Mouse (Mus musculus) limb, embryonic 15.5 days (tissue): ENCODE data around the gene Grm2. TPM values are rescaled to one million over a fixed set of nuclear protein-coding genes. Genes with fewer than 3 reads are reported as not detected.
A peak's percentile ranks its signal among the peaks of the same experiment; 100 is the strongest.
"Not testable (repeated sequence)": the region's sequence is repeated elsewhere in the genome, so short reads cannot be mapped to it uniquely, and the experiment has no call there.

ENCODE experiments used
- ATAC-seq: fragments of 200-750 bp; cut with Nextera tagmentation; 2 replicates; pipeline ENCODE4 v1.8.0; 2017; ENCODE audit warnings: low read depth, moderate TSS enrichment; ENCODE audit not compliant: insufficient number of reproducible peaks, low FRiP score, low TSS enrichment
- H3K27ac ChIP-seq: fragments of 300-500 bp; sonication (generic); 2 replicates; pipeline ENCODE4 v1.5.1; 2015; ENCODE audit warnings: moderate library complexity, mild to moderate bottlenecking, inconsistent platforms
- H3K27me3 ChIP-seq: fragments of 300-500 bp; sonication (generic); 2 replicates; pipeline ENCODE4 v1.6.1; 2015; ENCODE audit warnings: inconsistent platforms
- H3K36me3 ChIP-seq: fragments of 300-500 bp; sonication (generic); 2 replicates; pipeline ENCODE4 v1.6.1; 2015; ENCODE audit warnings: inconsistent platforms
- H3K4me1 ChIP-seq: fragments of 300-500 bp; sonication (generic); 2 replicates; pipeline ENCODE4 v1.6.1; 2015; ENCODE audit warnings: inconsistent platforms
- H3K4me2 ChIP-seq: fragments of 300-500 bp; sonication (generic); 2 replicates; pipeline ENCODE4 v1.6.1; 2015; ENCODE audit warnings: mild to moderate bottlenecking, inconsistent platforms
- H3K4me3 ChIP-seq: fragments of 300-500 bp; sonication (generic); 2 replicates; pipeline ENCODE4 v1.5.1; 2015; ENCODE audit warnings: mild to moderate bottlenecking, inconsistent platforms
- H3K9ac ChIP-seq: fragments of 300-500 bp; sonication (generic); 2 replicates; pipeline ENCODE4 v1.6.1; 2015; ENCODE audit warnings: inconsistent platforms
- H3K9me3 ChIP-seq: fragments of 300-500 bp; sonication (generic); 2 replicates; pipeline ENCODE4 v1.6.1; 2016; ENCODE audit warnings: inconsistent platforms
- WGBS: fragments of 180-500 bp; shearing (Covaris S2); methylation state at CpG from one replicate; pipeline ENCODE4 v1.1.7; 2015; 5-methylcytosine and 5-hydroxymethylcytosine counted together
- polyA plus RNA-seq: library from polyadenylated mRNA; unstranded; fragments of >200 nt; fragmentation: Nextera tagmentation; extraction: Ambion mirVana; gene quantifications from 2 replicates; pipeline ENCODE4 v1.2.1, GENCODE M21; 2015

Gene Grm2
- polyA plus RNA-seq, 1 experiment from 2014 or later: 0.09 TPM

DNA sequence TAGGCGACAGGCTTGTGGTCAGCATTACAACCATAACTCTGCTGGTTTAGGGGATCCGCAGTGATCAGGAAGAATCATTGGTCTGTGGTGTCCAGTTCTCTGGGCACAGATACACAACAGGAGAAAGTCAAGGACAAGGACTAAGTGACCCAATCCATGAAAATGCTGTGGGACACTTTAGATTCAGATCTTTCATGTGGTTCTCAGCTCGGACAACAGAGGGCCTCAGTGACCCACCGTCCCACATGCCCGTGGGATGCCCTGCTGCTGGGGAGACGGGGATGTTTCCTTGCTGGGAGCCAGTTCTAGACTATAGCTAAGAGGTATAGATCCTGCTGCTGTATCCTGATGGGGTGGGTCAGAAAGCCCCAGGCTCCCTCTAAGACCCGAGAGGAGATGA lies 57.4 kb downstream of the Grm2 start:
- no peak for ATAC-seq
- H3K36me3 ChIP-seq: no peaks in the 10 kb centered on the region
- no peak overlapping the region for H3K4me3 ChIP-seq
- no peak overlapping the region for H3K9ac ChIP-seq
- H3K27me3 ChIP-seq: no peaks in the 10 kb centered on the region
- no peak overlapping the region for H3K27ac ChIP-seq
- 38% methylated on average over 7 of the region's 7 CpGs for WGBS
- no peaks in the 10 kb centered on the region for H3K9me3 ChIP-seq
- H3K4me2 ChIP-seq: no peak overlapping the region
- no peaks in the 10 kb centered on the region for H3K4me1 ChIP-seq

DNA sequence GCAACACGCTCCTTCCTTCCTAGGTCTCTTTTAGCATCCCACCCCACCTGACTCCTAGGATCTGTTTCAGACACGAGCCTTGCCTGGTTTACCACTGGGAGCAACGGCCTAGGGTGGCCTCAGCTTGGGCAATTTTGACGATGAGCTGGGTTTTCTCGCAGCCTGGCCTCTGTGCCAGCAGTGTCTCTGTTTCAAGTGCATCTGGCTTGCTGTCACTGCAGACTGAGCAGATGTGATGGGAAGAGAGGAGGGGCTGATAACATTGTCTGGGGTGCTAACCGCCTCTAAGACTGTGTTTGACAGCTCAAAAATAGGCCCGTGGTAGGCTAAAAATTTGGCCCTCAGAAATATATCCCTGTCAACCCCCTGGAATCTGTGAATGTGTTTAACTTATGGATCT lies 60.0 kb downstream of the Grm2 start:
- ATAC-seq: no peak
- Histone ChIP-seq H3K9me3 (no peaks in the 10 kb centered on the region), H3K4me1 (no peaks in the 10 kb centered on the region), H3K4me3 (no peak overlapping the region), H3K27me3 (no peaks in the 10 kb centered on the region), H3K36me3 (no peaks in the 10 kb centered on the region), H3K27ac (no peak overlapping the region), H3K9ac (no peak overlapping the region), H3K4me2 (no peak overlapping the region)
- 54% methylated on average over 7 of the region's 7 CpGs for WGBS

DNA sequence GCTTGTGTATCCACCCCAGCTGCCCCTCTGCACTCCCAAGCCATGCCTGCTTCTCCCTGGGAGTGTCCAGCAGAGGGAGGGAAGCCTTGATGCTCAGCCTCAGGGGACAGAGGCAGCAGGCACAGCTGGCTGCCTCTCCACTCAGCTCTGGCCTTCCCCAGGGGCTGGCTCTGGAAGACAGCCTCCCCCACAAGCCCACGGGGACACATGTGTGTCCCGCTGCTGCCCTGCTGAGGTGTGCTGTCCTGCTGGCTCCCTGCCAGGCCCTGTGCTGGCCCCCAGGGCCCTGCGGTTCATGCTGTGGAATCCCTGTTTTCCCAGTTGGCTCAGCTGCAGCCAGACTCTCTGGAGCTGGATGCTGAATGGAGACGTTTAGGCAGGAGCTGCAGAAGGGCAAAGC lies 60.5 kb downstream of the Grm2 start:
- not testable (repeated sequence) for H3K4me1 ChIP-seq, H3K4me3 ChIP-seq, H3K4me2 ChIP-seq, H3K27me3 ChIP-seq, H3K27ac ChIP-seq, H3K36me3 ChIP-seq, H3K9ac ChIP-seq, H3K9me3 ChIP-seq
- 0 out of 2 replicates have a peak, but pooled peaks have one; percentile 31 for ATAC-seq
- 3% methylated on average over 4 of the region's 4 CpGs for WGBS

Other genes with a start within 250 kb of the Grm2 start
- gene Rpl29, start 226.6 kb downstream of the Grm2 start, polyA plus RNA-seq: 786 and 956 TPM in 2 replicates
- gene Acy1, start 217.8 kb downstream of the Grm2 start, polyA plus RNA-seq: 42.2 and 48.6 TPM in 2 replicates
- gene Abhd14b, start 208.6 kb downstream of the Grm2 start, polyA plus RNA-seq: 38.9 and 40.8 TPM in 2 replicates
- 75.0 TPM in 2 replicates for gene Abhd14a, start 208.4 kb downstream of the Grm2 start, polyA plus RNA-seq
- gene Pcbp4, start 202.8 kb downstream of the Grm2 start, polyA plus RNA-seq: 83.2 and 91.4 TPM in 2 replicates
- 0.37 and 0.55 TPM in 2 replicates for gene Gpr62, start 190.1 kb downstream of the Grm2 start, polyA plus RNA-seq
- gene Rrp9, start 180.1 kb downstream of the Grm2 start, polyA plus RNA-seq: 39.9 and 40.2 TPM in 2 replicates
- 6.1 and 8.5 TPM in 2 replicates for gene Parp3, start 179.1 kb downstream of the Grm2 start, polyA plus RNA-seq
- not detected in 2 replicates for gene Iqcf1, start 156.1 kb downstream of the Grm2 start, polyA plus RNA-seq
- not detected in 2 replicates for gene Iqcf5, start 141.5 kb downstream of the Grm2 start, polyA plus RNA-seq
- gene Iqcf3, start 94.5 kb downstream of the Grm2 start, polyA plus RNA-seq: not detected in 2 replicates
- not detected in 2 replicates for gene Iqcf4, start 85.1 kb downstream of the Grm2 start, polyA plus RNA-seq
- not detected in 2 replicates for gene Iqcf6, start 29.5 kb downstream of the Grm2 start, polyA plus RNA-seq
- gene Tex264, start 29.8 kb upstream of the Grm2 start, polyA plus RNA-seq: 72.9 and 79.5 TPM in 2 replicates
- 4.3 and 6.2 TPM in 2 replicates for gene Rad54l2, start 133.1 kb upstream of the Grm2 start, polyA plus RNA-seq
- gene Dcaf1, start 165.8 kb upstream of the Grm2 start, polyA plus RNA-seq: 16.5 and 20.9 TPM in 2 replicates
- gene Rbm15b, start 231.3 kb upstream of the Grm2 start, polyA plus RNA-seq: 6.9 and 9.1 TPM in 2 replicates
- gene Manf, start 235.9 kb upstream of the Grm2 start, polyA plus RNA-seq: 311 and 319 TPM in 2 replicates